Mouse (Mus musculus) neural tube, embryonic 12.5 days (tissue): ENCODE data around the gene Acbd4. TPM values are rescaled to one million over a fixed set of nuclear protein-coding genes. Genes with fewer than 3 reads are reported as not detected.

Experiments
- ATAC-seq: fragments of 200-750 bp; cut with Nextera tagmentation; 2 replicates; pipeline ENCODE4 v1.8.0; 2017; ENCODE audit warnings: low read depth, mild to moderate bottlenecking, moderate TSS enrichment, moderate library complexity; ENCODE audit not compliant: low FRiP score
- H3K27ac ChIP-seq: fragments of 300-500 bp; sonication (generic); 2 replicates; pipeline ENCODE4 v1.5.1; 2016
- H3K27me3 ChIP-seq: fragments of 300-500 bp; sonication (generic); replicated peaks from 2 replicates; pipeline ENCODE4 v1.6.1; 2016; ENCODE audit warnings: mild to moderate bottlenecking
- H3K36me3 ChIP-seq: fragments of 300-500 bp; sonication (generic); 2 replicates; pipeline ENCODE4 v1.6.1; 2016; ENCODE audit warnings: mild to moderate bottlenecking
- H3K4me1 ChIP-seq: fragments of 300-500 bp; sonication (generic); 2 replicates; pipeline ENCODE4 v1.6.1; 2016
- H3K4me2 ChIP-seq: fragments of 300-500 bp; sonication (generic); replicated peaks from 2 replicates; pipeline ENCODE4 v1.6.1; 2016; ENCODE audit warnings: mild to moderate bottlenecking
- H3K4me3 ChIP-seq: fragments of 300-500 bp; sonication (generic); 2 replicates; pipeline ENCODE4 v1.5.1; 2016
- H3K9ac ChIP-seq: fragments of 300-500 bp; sonication (generic); 2 replicates; pipeline ENCODE4 v1.6.1; 2016; ENCODE audit warnings: mild to moderate bottlenecking
- H3K9me3 ChIP-seq: fragments of 300-500 bp; sonication (generic); 2 replicates; pipeline ENCODE4 v1.6.1; 2016; ENCODE audit warnings: mild to moderate bottlenecking
- WGBS: fragments of 180-500 bp; shearing (Covaris S2); methylation state at CpG from one replicate; pipeline ENCODE4 v1.1.7; 2016; 5-methylcytosine and 5-hydroxymethylcytosine counted together
- polyA plus RNA-seq: library from polyadenylated mRNA; unstranded; fragments of >200 nt; fragmentation: Nextera tagmentation; extraction: Ambion mirVana; gene quantifications from 2 replicates; pipeline ENCODE4 v1.2.1, GENCODE M21; 2016

Gene Acbd4
- 6.6 and 10.1 TPM in 2 replicates for polyA plus RNA-seq

GRCm38 (mm10) chr11:103101481-103101865 lies at the start of gene Acbd4, which contains the start of gene Plcd3:
Gene Acbd4, plus strand, starts transcription at chr11:103101682.
Gene Plcd3, minus strand, starts transcription at chr11:103101658.
- peak within 1 kb of the TSS; percentile 44 for H3K4me3 ChIP-seq
- no peak for ATAC-seq
- H3K4me2 ChIP-seq = peak within 1 kb of the TSS; percentile 81
- no peaks in the 10 kb centered on the region for H3K9me3 ChIP-seq
- under 1% methylated on average over 29 of the region's 34 CpGs for WGBS
- H3K27ac ChIP-seq = no peak within 1 kb of the TSS
- peaks cover 25% of the 10 kb centered on the region for H3K4me1 ChIP-seq
- H3K36me3 ChIP-seq = no peaks in the 10 kb centered on the region
- peaks cover 56% of the 10 kb centered on the region for H3K27me3 ChIP-seq
- peak within 1 kb of the TSS; percentile 40 for H3K9ac ChIP-seq

GRCm38 (mm10) chr11:103052078-103052477 lies 49.4 kb upstream of the Acbd4 start:
- Histone ChIP-seq H3K27me3 (no peaks in the 10 kb centered on the region), H3K9ac (no peak overlapping the region), H3K4me2 (no peak overlapping the region), H3K9me3 (no peaks in the 10 kb centered on the region), H3K36me3 (peaks cover 68% of the 10 kb centered on the region), H3K4me1 (no peaks in the 10 kb centered on the region), H3K27ac (no peak overlapping the region), H3K4me3 (no peak overlapping the region)
- WGBS = 94% methylated on average over 6 of the region's 6 CpGs
- no peak for ATAC-seq

- peaks cover 75% of the 10 kb centered on the region for H3K36me3 ChIP-seq
- no peak overlapping the region for H3K4me3 ChIP-seq
- H3K27me3 ChIP-seq = no peaks in the 10 kb centered on the region
- H3K9ac ChIP-seq = no peak overlapping the region
- no peaks in the 10 kb centered on the region for H3K4me1 ChIP-seq
- H3K4me2 ChIP-seq = no peak overlapping the region
- 92% methylated on average over 18 of the region's 18 CpGs for WGBS
- H3K9me3 ChIP-seq = no peaks in the 10 kb centered on the region
- H3K27ac ChIP-seq = no peak overlapping the region
- no peak for ATAC-seq
These were observed 48.0 kb upstream of the Acbd4 start for GRCm38 (mm10) chr11:103053191-103054076.

GRCm38 (mm10) chr11:103054798-103055197 lies 46.7 kb upstream of the Acbd4 start:
- WGBS = 42% methylated on average over 6 of the region's 6 CpGs
- ATAC-seq = no peak

GRCm38 (mm10) chr11:103056636-103057035 lies 44.8 kb upstream of the Acbd4 start:
- Histone ChIP-seq H3K4me2 (no peak overlapping the region), H3K4me1 (no peaks in the 10 kb centered on the region), H3K9ac (no peak overlapping the region), H3K27ac (no peak overlapping the region), H3K4me3 (no peak overlapping the region), H3K27me3 (no peaks in the 10 kb centered on the region), H3K9me3 (no peaks in the 10 kb centered on the region), H3K36me3 (peaks cover 83% of the 10 kb centered on the region)
- 97% methylated on average over 7 of the region's 7 CpGs for WGBS
- no peak for ATAC-seq

More at GRCm38 (mm10) chr11:103054798-103055197, 46.7 kb upstream of the Acbd4 start:
- Histone ChIP-seq H3K27me3 (no peaks in the 10 kb centered on the region), H3K27ac (no peak overlapping the region), H3K36me3 (peaks cover 85% of the 10 kb centered on the region), H3K4me3 (no peak overlapping the region), H3K9me3 (no peaks in the 10 kb centered on the region), H3K9ac (no peak overlapping the region), H3K4me2 (no peak overlapping the region), H3K4me1 (no peaks in the 10 kb centered on the region)

GRCm38 (mm10) chr11:103058499-103059085 lies 42.9 kb upstream of the Acbd4 start:
- Histone ChIP-seq H3K27me3 (no peaks in the 10 kb centered on the region), H3K36me3 (peaks cover 77% of the 10 kb centered on the region), H3K4me3 (no peak overlapping the region), H3K9me3 (no peaks in the 10 kb centered on the region), H3K4me1 (no peaks in the 10 kb centered on the region), H3K9ac (no peak overlapping the region), H3K27ac (no peak overlapping the region), H3K4me2 (no peak overlapping the region)
- 76% methylated on average over 3 of the region's 3 CpGs for WGBS
- ATAC-seq = no peak

GRCm38 (mm10) chr11:103066191-103067050 lies 35.1 kb upstream of the Acbd4 start:
- Histone ChIP-seq H3K9me3 (no peaks in the 10 kb centered on the region), H3K4me1 (no peaks in the 10 kb centered on the region), H3K36me3 (peaks cover 88% of the 10 kb centered on the region), H3K27me3 (no peaks in the 10 kb centered on the region), H3K4me3 (no peak overlapping the region), H3K4me2 (no peak overlapping the region), H3K9ac (no peak overlapping the region), H3K27ac (no peak overlapping the region)
- WGBS = 95% methylated on average over 14 of the region's 14 CpGs
- ATAC-seq = no peak

GRCm38 (mm10) chr11:103067051-103067361 lies 34.5 kb upstream of the Acbd4 start:
- 95% methylated on average over 6 of the region's 6 CpGs for WGBS
- Histone ChIP-seq H3K27ac (no peak overlapping the region), H3K4me1 (no peaks in the 10 kb centered on the region), H3K9me3 (no peaks in the 10 kb centered on the region), H3K27me3 (no peaks in the 10 kb centered on the region), H3K9ac (no peak overlapping the region), H3K36me3 (peaks cover 83% of the 10 kb centered on the region), H3K4me2 (no peak overlapping the region), H3K4me3 (no peak overlapping the region)
- ATAC-seq = no peak

- Histone ChIP-seq H3K27ac (no peak overlapping the region), H3K9ac (no peak overlapping the region), H3K36me3 (peaks cover 81% of the 10 kb centered on the region), H3K4me2 (no peak overlapping the region), H3K4me1 (no peaks in the 10 kb centered on the region), H3K27me3 (no peaks in the 10 kb centered on the region), H3K9me3 (no peaks in the 10 kb centered on the region), H3K4me3 (no peak overlapping the region)
- no peak for ATAC-seq
- 84% methylated on average over 8 of the region's 8 CpGs for WGBS
These were observed 34.0 kb upstream of the Acbd4 start for GRCm38 (mm10) chr11:103067457-103068001.

- no peaks in the 10 kb centered on the region for H3K27me3 ChIP-seq
- H3K9me3 ChIP-seq = no peaks in the 10 kb centered on the region
- no peaks in the 10 kb centered on the region for H3K4me1 ChIP-seq
- no peak for ATAC-seq
- H3K4me2 ChIP-seq = no peak overlapping the region
- H3K4me3 ChIP-seq = no peak overlapping the region
- no peak overlapping the region for H3K27ac ChIP-seq
- H3K36me3 ChIP-seq = peaks cover 77% of the 10 kb centered on the region
- no peak overlapping the region for H3K9ac ChIP-seq
- WGBS = 92% methylated on average over 4 of the region's 4 CpGs
These were observed 33.2 kb upstream of the Acbd4 start for GRCm38 (mm10) chr11:103068272-103068671.

- H3K4me1 ChIP-seq = no peaks in the 10 kb centered on the region
- H3K9me3 ChIP-seq = no peaks in the 10 kb centered on the region
- H3K4me2 ChIP-seq = no peak overlapping the region
- no peak overlapping the region for H3K27ac ChIP-seq
- ATAC-seq = no peak
- H3K36me3 ChIP-seq = peaks cover 70% of the 10 kb centered on the region
- no peak overlapping the region for H3K9ac ChIP-seq
- H3K4me3 ChIP-seq = no peak overlapping the region
- no peaks in the 10 kb centered on the region for H3K27me3 ChIP-seq
- WGBS = 92% methylated on average over 11 of the region's 11 CpGs
These were observed 32.6 kb upstream of the Acbd4 start for GRCm38 (mm10) chr11:103068884-103069283.

GRCm38 (mm10) chr11:103069731-103070130 lies 31.8 kb upstream of the Acbd4 start:
- Histone ChIP-seq H3K27ac (no peak overlapping the region), H3K9ac (no peak overlapping the region), H3K36me3 (peaks cover 62% of the 10 kb centered on the region), H3K9me3 (no peaks in the 10 kb centered on the region), H3K4me3 (no peak overlapping the region), H3K4me1 (no peaks in the 10 kb centered on the region; the same call in 1 of the 2 replicates), H3K4me2 (no peak overlapping the region), H3K27me3 (no peaks in the 10 kb centered on the region)
- ATAC-seq = no peak
- 95% methylated on average over 2 of the region's 2 CpGs for WGBS
